Mouse (Mus musculus): ENCODE data around the gene Ube2dnl1.

Ube2dnl1 gene

GRCm38 (mm10) chrX:114904712-114905111, at the start of gene Ube2dnl1:
Gene Ube2dnl1 (plus strand): TSS chrX:114905012.
- DNase-seq: no peak

- DNase-seq: no peak
Measured at GRCm38 (mm10) chrX:114895489-114895888, 9.3 kb upstream of the Ube2dnl1 start.

DNA sequence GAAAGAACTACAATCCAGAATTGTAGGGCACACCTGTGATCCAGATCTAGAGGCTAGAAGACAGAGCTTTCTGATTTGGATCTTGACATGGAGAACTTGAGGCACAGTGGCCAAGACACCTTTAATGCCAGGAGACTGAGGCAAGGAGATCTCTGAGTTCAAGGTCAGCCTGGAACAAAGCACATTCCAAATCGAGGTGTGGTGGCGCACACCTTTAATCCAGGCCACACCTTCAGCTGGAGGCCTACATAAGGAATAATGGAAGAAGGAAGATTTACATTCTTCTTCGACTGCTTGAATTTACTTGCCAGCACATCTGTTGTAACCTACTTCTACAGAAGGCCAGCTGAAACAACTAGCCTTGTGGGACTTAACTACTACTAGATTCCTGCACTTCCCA, 7.3 kb upstream of the Ube2dnl1 start:
- no peak for DNase-seq

DNA sequence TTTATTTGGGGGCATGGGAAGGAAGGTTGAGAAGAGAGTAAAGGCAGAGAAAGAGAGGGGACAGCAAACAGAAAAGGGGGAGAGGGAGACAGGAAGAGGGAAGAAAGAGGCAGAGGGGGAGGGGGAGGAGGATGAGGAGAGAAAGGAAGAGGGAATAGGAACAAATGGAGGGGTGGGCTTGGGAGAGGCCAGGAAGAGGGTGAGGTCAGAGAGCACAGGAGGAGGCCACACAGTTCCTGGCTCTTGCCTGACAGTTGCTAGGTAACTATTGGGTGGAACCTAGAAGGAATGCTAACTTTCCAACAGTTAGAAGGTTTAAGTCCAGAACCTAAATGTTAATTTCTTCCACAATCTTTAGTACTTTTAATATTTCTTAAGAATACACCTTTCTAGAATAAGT, 1.4 kb upstream of the Ube2dnl1 start:
- DNase-seq: no peak

DNA sequence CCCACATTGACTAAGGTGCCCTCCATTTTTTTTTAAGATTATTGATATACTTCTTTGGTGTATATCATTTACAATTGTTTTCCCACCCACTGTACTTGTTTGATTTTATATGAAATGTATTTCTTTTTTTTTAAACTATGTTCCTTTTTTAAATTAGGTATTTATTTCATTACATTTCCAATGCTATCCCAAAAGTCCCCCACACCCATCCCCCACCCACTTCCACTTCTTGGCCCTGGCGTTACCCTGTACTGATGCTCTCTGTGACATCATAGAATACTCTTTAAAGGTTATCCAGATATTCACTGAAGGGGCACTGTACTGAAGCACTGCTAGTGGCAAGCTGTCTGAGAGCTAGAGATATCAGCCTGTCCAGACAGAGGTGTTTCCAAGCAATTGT, 2.5 kb downstream of the Ube2dnl1 start, which contains the start of gene Ube2dnl2:
Ube2dnl2 (plus strand) TSS at position 301 of the 400 bp plus-strand sequence.
- DNase-seq: no peak

GRCm38 (mm10) chrX:114955066-114955465, 50.3 kb downstream of the Ube2dnl1 start:
- no peak for DNase-seq

All from thymus, postnatal 14 days (tissue).